Mouse (Mus musculus): ENCODE data around the gene Ninl. TPM values are rescaled to one million over a fixed set of nuclear protein-coding genes. Genes with fewer than 3 reads are reported as not detected.

Gene Ninl
- polyA plus RNA-seq, 1 experiment = 18.5 TPM

GRCm38 (mm10) chr2:150991050-150991449 lies 48.1 kb downstream of the Ninl start:
- Histone ChIP-seq H3K4me1 (ENCODE audit: control insufficient read depth, insufficient read depth, low read length) (no peaks in the 10 kb centered on the region), H3K27ac (ENCODE audit: control insufficient read depth, insufficient read depth, low read depth, low read length, poor library complexity) (no peak overlapping the region), H3K4me3 (replicated peaks; ENCODE audit: control insufficient read depth, low read depth, low read length) (no peak overlapping the region)
- TF ChIP-seq POLR2A (IDR thresholded peaks at IDR 0.05; ENCODE audit: borderline replicate concordance, control insufficient read depth, low read depth, low read length) (no peak), CTCF (IDR thresholded peaks at IDR 0.05; ENCODE audit: control insufficient read depth, insufficient read depth, low read length) (no peak)
- WGBS = 73% methylated on average over 4 of the region's 4 CpGs

- 87% methylated on average over 2 of the region's 2 CpGs for whole genome bisulfite sequencing
- H3K4me3 ChIP-seq (replicated peaks; ENCODE audit: control insufficient read depth, low read depth, low read length) = no peak overlapping the region
- TF ChIP-seq CTCF (IDR thresholded peaks at IDR 0.05; ENCODE audit: control insufficient read depth, insufficient read depth, low read length) = no peak
- TF ChIP-seq POLR2A (IDR thresholded peaks at IDR 0.05; ENCODE audit: borderline replicate concordance, control insufficient read depth, low read depth, low read length) = no peak
- H3K27ac ChIP-seq (ENCODE audit: control insufficient read depth, insufficient read depth, low read depth, low read length, poor library complexity) = no peak overlapping the region
- no peaks in the 10 kb centered on the region for H3K4me1 ChIP-seq (ENCODE audit: control insufficient read depth, insufficient read depth, low read length)
These were observed 48.7 kb downstream of the Ninl start for GRCm38 (mm10) chr2:150990506-150990905.

- H3K4me1 ChIP-seq (ENCODE audit: control insufficient read depth, insufficient read depth, low read length) = no peaks in the 10 kb centered on the region
- TF ChIP-seq POLR2A (IDR thresholded peaks at IDR 0.05; ENCODE audit: borderline replicate concordance, control insufficient read depth, low read depth, low read length) = no peak
- no peak for TF ChIP-seq CTCF (IDR thresholded peaks at IDR 0.05; ENCODE audit: control insufficient read depth, insufficient read depth, low read length)
- H3K4me3 ChIP-seq (replicated peaks; ENCODE audit: control insufficient read depth, low read depth, low read length) = no peak overlapping the region
- WGBS = 89% methylated on average over 2 of the region's 2 CpGs
- no peak overlapping the region for H3K27ac ChIP-seq (ENCODE audit: control insufficient read depth, insufficient read depth, low read depth, low read length, poor library complexity)
These were observed 53.8 kb downstream of the Ninl start for GRCm38 (mm10) chr2:150985359-150985758.

- TF ChIP-seq CTCF (IDR thresholded peaks at IDR 0.05; ENCODE audit: control insufficient read depth, insufficient read depth, low read length) (no peak), POLR2A (IDR thresholded peaks at IDR 0.05; ENCODE audit: borderline replicate concordance, control insufficient read depth, low read depth, low read length) (no peak)
- no peak overlapping the region for H3K4me3 ChIP-seq (replicated peaks; ENCODE audit: control insufficient read depth, low read depth, low read length)
- H3K27ac ChIP-seq (ENCODE audit: control insufficient read depth, insufficient read depth, low read depth, low read length, poor library complexity) = no peak overlapping the region
- no peaks in the 10 kb centered on the region for H3K4me1 ChIP-seq (ENCODE audit: control insufficient read depth, insufficient read depth, low read length)
These were observed 57.1 kb downstream of the Ninl start for GRCm38 (mm10) chr2:150982051-150982450.

- Histone ChIP-seq H3K4me3 (replicated peaks; ENCODE audit: control insufficient read depth, low read depth, low read length) (no peak overlapping the region), H3K4me1 (ENCODE audit: control insufficient read depth, insufficient read depth, low read length) (no peaks in the 10 kb centered on the region), H3K27ac (ENCODE audit: control insufficient read depth, insufficient read depth, low read depth, low read length, poor library complexity) (no peak overlapping the region)
- 49% methylated on average over 7 of the region's 7 CpGs for WGBS
- no peak for TF ChIP-seq CTCF (IDR thresholded peaks at IDR 0.05; ENCODE audit: control insufficient read depth, insufficient read depth, low read length)
- TF ChIP-seq POLR2A (IDR thresholded peaks at IDR 0.05; ENCODE audit: borderline replicate concordance, control insufficient read depth, low read depth, low read length) = no peak
These were observed 57.7 kb downstream of the Ninl start for GRCm38 (mm10) chr2:150981524-150981923.

GRCm38 (mm10) chr2:150979861-150980620 lies 59.1 kb downstream of the Ninl start:
- Histone ChIP-seq H3K4me3 (replicated peaks; ENCODE audit: control insufficient read depth, low read depth, low read length) (no peak overlapping the region), H3K27ac (ENCODE audit: control insufficient read depth, insufficient read depth, low read depth, low read length, poor library complexity) (no peak overlapping the region), H3K4me1 (ENCODE audit: control insufficient read depth, insufficient read depth, low read length) (no peaks in the 10 kb centered on the region)
- WGBS = 82% methylated on average over 14 of the region's 14 CpGs
- TF ChIP-seq POLR2A (IDR thresholded peaks at IDR 0.05; ENCODE audit: borderline replicate concordance, control insufficient read depth, low read depth, low read length) (no peak), CTCF (IDR thresholded peaks at IDR 0.05; ENCODE audit: control insufficient read depth, insufficient read depth, low read length) (no peak)

- Histone ChIP-seq H3K4me3 (replicated peaks; ENCODE audit: control insufficient read depth, low read depth, low read length) (no peak overlapping the region), H3K4me1 (ENCODE audit: control insufficient read depth, insufficient read depth, low read length) (no peaks in the 10 kb centered on the region), H3K27ac (ENCODE audit: control insufficient read depth, insufficient read depth, low read depth, low read length, poor library complexity) (no peak overlapping the region)
- 68% methylated on average over 3 of the region's 3 CpGs for WGBS
- TF ChIP-seq CTCF (IDR thresholded peaks at IDR 0.05; ENCODE audit: control insufficient read depth, insufficient read depth, low read length) (no peak), POLR2A (IDR thresholded peaks at IDR 0.05; ENCODE audit: borderline replicate concordance, control insufficient read depth, low read depth, low read length) (no peak)
These were observed 60.4 kb downstream of the Ninl start for GRCm38 (mm10) chr2:150978791-150979190.

GRCm38 (mm10) chr2:150977676-150978075 lies 61.5 kb downstream of the Ninl start:
- 87% methylated on average over 6 of the region's 6 CpGs for WGBS
- TF ChIP-seq CTCF (IDR thresholded peaks at IDR 0.05; ENCODE audit: control insufficient read depth, insufficient read depth, low read length) = no peak
- no peak for TF ChIP-seq POLR2A (IDR thresholded peaks at IDR 0.05; ENCODE audit: borderline replicate concordance, control insufficient read depth, low read depth, low read length)
- Histone ChIP-seq H3K27ac (ENCODE audit: control insufficient read depth, insufficient read depth, low read depth, low read length, poor library complexity) (no peak overlapping the region), H3K4me1 (ENCODE audit: control insufficient read depth, insufficient read depth, low read length) (no peaks in the 10 kb centered on the region), H3K4me3 (replicated peaks; ENCODE audit: control insufficient read depth, low read depth, low read length) (no peak overlapping the region)

Data from bone marrow, adult 2 months (tissue).